Mouse (Mus musculus) ES-E14 (cell line): ENCODE data around the gene Grin2a. TPM values are rescaled to one million over a fixed set of nuclear protein-coding genes. Genes with fewer than 3 reads are reported as not detected.

ENCODE experiments used
- DNase-seq: peaks from one replicate; pipeline ENCODE4 v3.0.0-alpha.2; 2013; ENCODE audit warnings: low read depth, low spot score
- H3K27ac ChIP-seq: 2 replicates; pipeline ENCODE4 v1.5.1; 2012; ENCODE audit warnings: low read depth, mild to moderate bottlenecking, low read length, moderate library complexity, mixed read lengths; ENCODE audit not compliant: poor library complexity, insufficient read depth, severe bottlenecking
- H3K36me3 ChIP-seq: 2 replicates; pipeline ENCODE4 v1.6.1; 2012; ENCODE audit warnings: mild to moderate bottlenecking, low read length, moderate library complexity, mixed read lengths; ENCODE audit not compliant: control insufficient read depth, poor library complexity, insufficient read depth, severe bottlenecking
- H3K4me1 ChIP-seq, 2 experiments: fragments of 150-350 bp in 1 of 2; sonication (generic) in 1 of 2; 2 replicates each; pipeline ENCODE4 v1.6.1; 2012; ENCODE audit warnings: low read length in 2 of 2, mild to moderate bottlenecking in 1 of 2, mixed read lengths in 1 of 2; ENCODE audit not compliant: control insufficient read depth in 2 of 2, insufficient read depth in 2 of 2, poor library complexity in 1 of 2
- H3K4me3 ChIP-seq, 2 experiments: fragments of 150-350 bp in 1 of 2; sonication (generic) in 1 of 2; 2 replicates each; pipeline ENCODE4 v1.5.1; 2012; ENCODE audit warnings: low read length in 2 of 2, low read depth in 1 of 2, mild to moderate bottlenecking in 1 of 2, mixed read lengths in 1 of 2; ENCODE audit not compliant: insufficient read depth in 1 of 2, poor library complexity in 1 of 2, severe bottlenecking in 1 of 2
- H3K9ac ChIP-seq: 2 replicates; pipeline ENCODE4 v1.6.1; 2012; ENCODE audit warnings: low read depth, mild to moderate bottlenecking, low read length, mixed read lengths; ENCODE audit not compliant: poor library complexity, insufficient read depth, severe bottlenecking
- H3K9me3 ChIP-seq: fragments of 150-350 bp; sonication (generic); 2 replicates; pipeline ENCODE4 v1.6.1; 2012; ENCODE audit warnings: low read depth, mild to moderate bottlenecking, low read length; ENCODE audit not compliant: control insufficient read depth, insufficient read depth
- CHD2 ChIP-seq: IDR thresholded peaks from 2 replicates; pipeline ENCODE4 v1.6.1; 2014; ENCODE audit warnings: mild to moderate bottlenecking, low read depth, low read length, inconsistent platforms
- HCFC1 ChIP-seq: IDR thresholded peaks from 2 replicates; pipeline ENCODE4 v1.6.1; 2012; ENCODE audit warnings: low read length, inconsistent platforms, borderline replicate concordance; ENCODE audit not compliant: insufficient read depth
- MAFK ChIP-seq: IDR thresholded peaks from 2 replicates; pipeline ENCODE4 v1.6.1; 2014; ENCODE audit warnings: mild to moderate bottlenecking, low read depth, low read length, inconsistent platforms; ENCODE audit not compliant: insufficient read depth
- ZC3H11A ChIP-seq: IDR thresholded peaks from 2 replicates; pipeline ENCODE4 v1.6.1; 2012; ENCODE audit warnings: low read depth, mild to moderate bottlenecking, inconsistent platforms, low read length, borderline replicate concordance
- ZNF384 ChIP-seq: IDR thresholded peaks from 2 replicates; pipeline ENCODE4 v1.6.1; 2012; ENCODE audit warnings: low read depth, low read length, inconsistent platforms
- in situ Hi-C, 2 experiments: fragments of 600-800 bp; cut with MboI; formaldehyde crosslinking; loops; one replicate each; pipeline ENCODE4 v1.15.1; 2025; ENCODE audit warnings: low sequenced_read_pairs in 2 of 2, inconsistent platforms in 1 of 2; ENCODE audit not compliant: unreplicated experiment in 2 of 2
- total RNA-seq: library from RNA; depleted of rRNA; stranded (reverse); fragments of 300-350 nt; gene quantifications from 2 replicates; pipeline ENCODE4 v1.2.3, GENCODE M21; 2012

The Grin2a gene
- total RNA-seq, 1 experiment, result 0.62 TPM

DNA sequence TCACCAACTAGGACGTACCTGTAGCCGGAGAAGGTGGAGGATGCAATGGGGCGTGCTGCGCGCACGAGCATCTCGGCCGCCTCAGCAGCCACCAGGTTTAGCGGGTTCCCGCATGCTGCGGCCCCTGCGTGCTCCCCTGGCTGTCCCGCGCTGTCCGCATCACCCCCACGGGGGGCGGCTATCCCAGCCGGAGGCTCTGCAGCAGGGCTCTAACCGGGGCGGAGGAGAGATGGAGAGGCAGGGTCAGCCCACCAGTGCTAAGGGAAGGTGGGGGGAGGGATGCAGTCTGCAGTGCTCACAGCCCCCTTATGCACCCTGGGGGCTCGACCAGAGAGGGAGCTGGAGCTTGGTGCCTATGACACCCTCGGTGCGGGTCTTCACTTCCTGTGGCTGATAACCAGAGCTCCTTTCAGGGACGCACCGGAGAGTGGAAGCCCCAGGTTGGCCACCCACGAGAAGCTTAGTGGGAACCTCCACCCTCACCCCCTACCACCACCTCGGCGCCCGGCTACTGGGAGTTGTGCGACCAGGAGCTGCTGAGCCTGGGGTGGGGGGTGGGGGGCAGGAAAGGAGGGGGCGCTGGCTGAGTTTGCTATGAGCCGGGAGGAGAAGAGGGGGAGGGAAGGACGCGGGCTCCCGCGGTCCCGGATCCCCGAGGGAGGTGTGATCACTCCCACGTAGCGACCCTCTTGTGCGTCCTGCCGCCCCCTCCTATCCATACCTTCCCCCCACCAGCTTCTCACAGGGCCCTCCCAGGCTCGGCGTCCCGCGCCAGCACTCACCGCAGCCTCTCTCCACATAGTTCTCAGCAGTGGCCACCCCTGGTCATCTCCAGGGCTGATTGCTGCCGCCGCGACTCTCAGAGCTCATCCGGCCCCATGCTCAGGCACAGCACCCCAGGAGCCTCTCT lies 1.1 kb downstream of the Grin2a start:
- no peak for DNase-seq

DNA sequence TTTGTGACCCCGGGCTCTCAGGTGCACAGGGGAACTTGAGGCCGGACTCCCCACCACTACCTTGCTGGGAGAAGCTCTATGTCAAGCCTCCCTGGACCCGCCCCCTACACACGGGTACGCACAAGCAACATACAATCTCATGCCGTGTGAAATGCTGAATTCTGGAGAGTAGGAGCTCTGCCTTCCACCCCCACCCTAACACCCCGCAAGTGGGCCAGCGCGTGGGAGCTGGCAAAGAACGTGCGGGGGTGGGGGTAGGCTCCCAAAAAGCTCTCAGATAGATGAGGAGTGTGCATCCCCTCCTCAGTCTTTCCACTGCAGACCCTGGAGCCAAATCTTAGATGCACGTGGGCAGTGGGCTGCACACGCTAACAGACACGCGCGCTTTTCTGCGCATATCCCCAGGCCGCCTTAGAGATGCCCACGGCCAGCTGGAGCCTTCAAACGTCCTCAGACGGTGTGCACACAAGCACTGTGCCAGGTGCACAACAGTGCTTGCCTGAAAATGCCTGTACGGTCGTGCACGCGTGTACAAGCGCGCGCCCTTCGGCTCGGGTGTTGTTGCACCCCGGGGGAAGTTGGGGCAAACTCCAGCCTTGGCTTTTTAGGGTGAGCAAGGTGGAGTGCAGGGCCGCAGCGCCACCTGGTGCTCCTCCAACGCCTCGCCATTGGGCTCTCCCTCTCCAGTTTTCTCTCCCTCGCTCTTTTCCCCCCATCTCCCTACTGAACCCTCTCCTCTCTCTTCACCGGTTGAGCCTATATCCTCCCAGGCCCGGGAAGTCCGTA lies 1.9 kb downstream of the Grin2a start:
- TF ChIP-seq ZC3H11A (peak; percentile 84; the same call in 1 of the 2 replicates), MAFK (no peak), ZNF384 (no peak), CHD2 (no peak)
- Histone ChIP-seq H3K4me1 (peaks cover 0 to 13% of the 10 kb centered on the region in 2 experiments; a peak in 2 of 4 replicates), H3K27ac (no peak overlapping the region), H3K9me3 (no peaks in the 10 kb centered on the region), H3K4me3 (peak overlapping the region; percentile 62 to 71), H3K9ac (no peak overlapping the region), H3K36me3 (no peaks in the 10 kb centered on the region)
- in situ Hi-C loops, result no loop called here
- DNase-seq, result peak; percentile 53

More for the DNA sequence above, 1.1 kb downstream of the Grin2a start:
- no peak for TF ChIP-seq ZC3H11A
- no peak for TF ChIP-seq MAFK
- TF ChIP-seq CHD2, result no peak
- TF ChIP-seq ZNF384, result no peak
- TF ChIP-seq HCFC1, result no peak
- H3K4me1 ChIP-seq, result peaks cover 0 to 13% of the 10 kb centered on the region in 2 experiments; a peak in 2 of 4 replicates
- no peak overlapping the region for H3K27ac ChIP-seq
- peak overlapping the region; percentile 58 to 71 for H3K4me3 ChIP-seq
- in situ Hi-C loops, result no loop called here
- no peaks in the 10 kb centered on the region for H3K36me3 ChIP-seq
- H3K9ac ChIP-seq, result no peak overlapping the region; the same call in 1 of the 2 replicates
- no peaks in the 10 kb centered on the region for H3K9me3 ChIP-seq

DNA sequence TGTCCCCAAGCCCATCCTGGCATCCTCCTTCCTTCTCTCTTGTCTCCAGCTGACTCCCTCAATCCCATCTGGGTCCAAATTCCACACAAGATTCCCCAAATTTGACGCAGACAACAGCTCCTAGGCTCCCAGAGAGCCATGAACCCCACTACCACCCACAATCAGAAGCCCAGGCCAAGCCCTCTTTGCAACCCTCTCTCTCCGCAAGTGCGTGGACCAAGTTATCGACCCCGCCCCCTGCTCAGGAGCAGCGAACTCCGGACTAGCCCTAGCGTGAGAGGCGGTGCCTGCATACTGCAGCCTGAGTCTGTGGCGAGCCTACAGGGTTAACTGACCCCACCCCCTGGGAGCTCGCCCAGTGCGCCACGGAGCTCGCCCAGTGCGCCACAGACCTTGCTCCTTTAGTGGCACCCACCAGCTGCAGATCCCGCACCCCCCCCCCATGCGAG lies 2.6 kb downstream of the Grin2a start:
- no peak overlapping the region for H3K27ac ChIP-seq
- H3K4me3 ChIP-seq, result peak overlapping the region; percentile 62 to 71
- no peak overlapping the region for H3K9ac ChIP-seq
- H3K4me1 ChIP-seq, result peaks cover 0 to 13% of the 10 kb centered on the region in 2 experiments; a peak in 2 of 4 replicates
- no peaks in the 10 kb centered on the region for H3K36me3 ChIP-seq
- peak; percentile 42 for DNase-seq
- TF ChIP-seq CHD2 (no peak), MAFK (no peak), HCFC1 (no peak), ZC3H11A (no peak), ZNF384 (no peak)
- in situ Hi-C loops, result no loop called here
- no peaks in the 10 kb centered on the region for H3K9me3 ChIP-seq

DNA sequence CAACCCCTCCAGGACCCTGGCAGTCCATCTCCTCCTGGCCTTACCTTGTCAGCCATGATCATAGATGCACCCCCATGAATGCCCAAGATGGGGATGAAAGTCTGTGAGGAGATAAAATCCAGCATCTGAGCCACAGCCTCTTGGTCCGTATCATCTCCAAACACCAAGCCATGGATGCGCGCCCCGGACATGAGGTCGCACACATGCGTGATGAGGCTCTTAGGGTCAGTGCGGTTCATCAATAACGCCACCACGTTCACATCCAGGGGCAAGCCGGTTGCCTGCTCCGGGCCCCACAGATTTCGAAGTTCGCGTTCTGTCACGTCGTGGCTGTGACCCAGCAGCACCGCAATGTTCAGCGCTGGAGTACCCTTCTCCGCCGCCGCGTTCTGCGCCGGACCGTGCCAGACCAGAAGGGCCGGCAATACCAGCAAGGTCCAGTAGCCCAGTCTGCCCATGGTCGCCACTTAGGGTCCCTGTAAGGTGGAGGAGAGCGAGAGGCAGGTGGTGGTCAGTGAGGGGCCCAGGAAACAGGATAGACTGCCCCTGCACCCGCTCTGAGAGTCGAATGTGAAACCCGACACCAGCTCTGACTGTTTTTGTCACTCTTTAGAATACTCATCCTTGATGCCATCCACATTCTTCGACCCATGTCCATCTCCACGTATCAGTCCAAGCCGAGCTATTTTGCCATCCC lies 3.1 kb downstream of the Grin2a start:
- DNase-seq, result no peak
- Histone ChIP-seq H3K4me3 (peak overlapping the region; percentile 55 to 71), H3K27ac (no peak overlapping the region), H3K4me1 (peaks cover 0 to 13% of the 10 kb centered on the region in 2 experiments; a peak in 2 of 4 replicates), H3K36me3 (no peaks in the 10 kb centered on the region), H3K9ac (peak overlapping the region; percentile 35; the same call in 1 of the 2 replicates), H3K9me3 (no peaks in the 10 kb centered on the region)
- no peak for TF ChIP-seq MAFK
- no peak for TF ChIP-seq ZNF384
- TF ChIP-seq CHD2, result no peak
- TF ChIP-seq ZC3H11A, result no peak
- TF ChIP-seq HCFC1, result no peak
- in situ Hi-C loops, result no loop called here
